Mouse (Mus musculus): Measurements from ENCODE around the gene Hspb2. TPM values are rescaled to one million over a fixed set of nuclear protein-coding genes. Genes with fewer than 3 reads are reported as not detected.

Gene Hspb2
- polyA plus RNA-seq, 1 experiment from 2014 or later: 61.2 TPM

- H3K9me3 ChIP-seq (replicated peaks): no peaks in the 10 kb centered on the region
- no peaks in the 10 kb centered on the region for H3K27me3 ChIP-seq
- H3K9ac ChIP-seq: peak overlapping the region; percentile 53
- H3K36me3 ChIP-seq: no peaks in the 10 kb centered on the region
- ATAC-seq (ENCODE audit: insufficient number of reproducible peaks, low FRiP score, low TSS enrichment, low read depth): peak; percentile 48; the same call in 1 of the 2 replicates
- peak overlapping the region; percentile 82 for H3K4me2 ChIP-seq (replicated peaks)
- peaks cover 53% of the 10 kb centered on the region for H3K4me1 ChIP-seq
- WGBS: 2% methylated on average over 30 of the region's 30 CpGs
- H3K4me3 ChIP-seq (replicated peaks): peak overlapping the region; percentile 64
- H3K27ac ChIP-seq (replicated peaks): peak overlapping the region; percentile 86
Observed at GRCm38 (mm10) chr9:50727171-50727924, 24.8 kb downstream of the Hspb2 start.

- peaks cover 60% of the 10 kb centered on the region for H3K4me1 ChIP-seq
- no peak overlapping the region for H3K9ac ChIP-seq
- WGBS: 21% methylated on average over 8 of the region's 8 CpGs
- peak overlapping the region; percentile 74 for H3K27ac ChIP-seq (replicated peaks)
- peak overlapping the region; percentile 82 for H3K4me2 ChIP-seq (replicated peaks)
- peak overlapping the region; percentile 64 for H3K4me3 ChIP-seq (replicated peaks)
- no peaks in the 10 kb centered on the region for H3K27me3 ChIP-seq
- ATAC-seq (ENCODE audit: insufficient number of reproducible peaks, low FRiP score, low TSS enrichment, low read depth): no peak
- no peaks in the 10 kb centered on the region for H3K9me3 ChIP-seq (replicated peaks)
- H3K36me3 ChIP-seq: no peaks in the 10 kb centered on the region
Observed at GRCm38 (mm10) chr9:50725921-50726590, 26.1 kb downstream of the Hspb2 start.

GRCm38 (mm10) chr9:50724661-50725330, 27.4 kb downstream of the Hspb2 start:
- 28% methylated on average over 3 of the region's 3 CpGs for WGBS
- Histone ChIP-seq H3K36me3 (no peaks in the 10 kb centered on the region), H3K4me1 (peaks cover 62% of the 10 kb centered on the region), H3K4me2 (replicated peaks) (0 out of 2 replicates have a peak overlapping the region, but pooled peaks have one; percentile 17), H3K27ac (replicated peaks) (peak overlapping the region; percentile 48; the same call in 1 of the 2 replicates), H3K9me3 (replicated peaks) (no peaks in the 10 kb centered on the region), H3K27me3 (no peaks in the 10 kb centered on the region), H3K4me3 (replicated peaks) (no peak overlapping the region), H3K9ac (no peak overlapping the region)
- ATAC-seq (ENCODE audit: insufficient number of reproducible peaks, low FRiP score, low TSS enrichment, low read depth): no peak; the same call in 1 of the 2 replicates

- WGBS: 61% methylated on average over 2 of the region's 2 CpGs
- no peaks in the 10 kb centered on the region for H3K9me3 ChIP-seq (replicated peaks)
- H3K4me3 ChIP-seq (replicated peaks): no peak overlapping the region
- no peak overlapping the region for H3K4me2 ChIP-seq (replicated peaks)
- no peak for ATAC-seq (ENCODE audit: insufficient number of reproducible peaks, low FRiP score, low TSS enrichment, low read depth)
- H3K27ac ChIP-seq (replicated peaks): peak overlapping the region; percentile 48; the same call in 1 of the 2 replicates
- no peak overlapping the region for H3K9ac ChIP-seq
- no peaks in the 10 kb centered on the region for H3K27me3 ChIP-seq
- H3K36me3 ChIP-seq: no peaks in the 10 kb centered on the region
- H3K4me1 ChIP-seq: peaks cover 62% of the 10 kb centered on the region
Observed at GRCm38 (mm10) chr9:50724147-50724546, 28.0 kb downstream of the Hspb2 start.

- Histone ChIP-seq H3K9me3 (replicated peaks) (no peaks in the 10 kb centered on the region), H3K4me2 (replicated peaks) (peak overlapping the region; percentile 21; the same call in 1 of the 2 replicates), H3K27me3 (no peaks in the 10 kb centered on the region), H3K4me1 (peaks cover 59% of the 10 kb centered on the region), H3K4me3 (replicated peaks) (no peak overlapping the region), H3K9ac (no peak overlapping the region), H3K36me3 (no peaks in the 10 kb centered on the region), H3K27ac (replicated peaks) (peak overlapping the region; percentile 71)
- ATAC-seq (ENCODE audit: insufficient number of reproducible peaks, low FRiP score, low TSS enrichment, low read depth): no peak
- WGBS: 27% methylated on average over 7 of the region's 7 CpGs
Observed at GRCm38 (mm10) chr9:50723406-50723805, 28.7 kb downstream of the Hspb2 start.

GRCm38 (mm10) chr9:50722451-50722911, 29.7 kb downstream of the Hspb2 start:
- H3K9ac ChIP-seq: no peak overlapping the region
- 47% methylated on average over 8 of the region's 8 CpGs for WGBS
- no peak for ATAC-seq (ENCODE audit: insufficient number of reproducible peaks, low FRiP score, low TSS enrichment, low read depth)
- H3K27ac ChIP-seq (replicated peaks): no peak overlapping the region; the same call in 1 of the 2 replicates
- H3K27me3 ChIP-seq: no peaks in the 10 kb centered on the region
- H3K4me3 ChIP-seq (replicated peaks): no peak overlapping the region
- no peaks in the 10 kb centered on the region for H3K36me3 ChIP-seq
- H3K9me3 ChIP-seq (replicated peaks): no peaks in the 10 kb centered on the region
- no peak overlapping the region for H3K4me2 ChIP-seq (replicated peaks)
- H3K4me1 ChIP-seq: peaks cover 53% of the 10 kb centered on the region

GRCm38 (mm10) chr9:50721061-50721460, 31.1 kb downstream of the Hspb2 start:
- no peak overlapping the region for H3K4me3 ChIP-seq (replicated peaks)
- no peaks in the 10 kb centered on the region for H3K9me3 ChIP-seq (replicated peaks)
- H3K27me3 ChIP-seq: no peaks in the 10 kb centered on the region
- no peak for ATAC-seq (ENCODE audit: insufficient number of reproducible peaks, low FRiP score, low TSS enrichment, low read depth)
- H3K9ac ChIP-seq: no peak overlapping the region
- no peak overlapping the region for H3K27ac ChIP-seq (replicated peaks)
- 0 out of 2 replicates have a peak, but pooled peaks cover 4% of the 10 kb centered on the region for H3K36me3 ChIP-seq
- H3K4me2 ChIP-seq (replicated peaks): no peak overlapping the region
- peaks cover 39% of the 10 kb centered on the region for H3K4me1 ChIP-seq
- WGBS: 21% methylated on average over 12 of the region's 12 CpGs

- H3K9ac ChIP-seq: no peak overlapping the region
- 66% methylated on average over 4 of the region's 4 CpGs for WGBS
- ATAC-seq (ENCODE audit: insufficient number of reproducible peaks, low FRiP score, low TSS enrichment, low read depth): no peak
- H3K4me1 ChIP-seq: peaks cover 21% of the 10 kb centered on the region
- no peak overlapping the region for H3K4me2 ChIP-seq (replicated peaks)
- H3K4me3 ChIP-seq (replicated peaks): no peak overlapping the region
- no peaks in the 10 kb centered on the region for H3K27me3 ChIP-seq
- H3K36me3 ChIP-seq: 0 out of 2 replicates have a peak, but pooled peaks cover 4% of the 10 kb centered on the region
- no peaks in the 10 kb centered on the region for H3K9me3 ChIP-seq (replicated peaks)
- H3K27ac ChIP-seq (replicated peaks): no peak overlapping the region
Observed at GRCm38 (mm10) chr9:50718878-50719277, 33.3 kb downstream of the Hspb2 start.

- H3K27me3 ChIP-seq: no peaks in the 10 kb centered on the region
- no peak overlapping the region for H3K9ac ChIP-seq
- WGBS: 32% methylated on average over 4 of the region's 4 CpGs
- H3K27ac ChIP-seq (replicated peaks): no peak overlapping the region
- no peaks in the 10 kb centered on the region for H3K4me1 ChIP-seq
- 0 out of 2 replicates have a peak, but pooled peaks cover 12% of the 10 kb centered on the region for H3K36me3 ChIP-seq
- no peaks in the 10 kb centered on the region for H3K9me3 ChIP-seq (replicated peaks)
- H3K4me2 ChIP-seq (replicated peaks): no peak overlapping the region
- no peak overlapping the region for H3K4me3 ChIP-seq (replicated peaks)
- no peak for ATAC-seq (ENCODE audit: insufficient number of reproducible peaks, low FRiP score, low TSS enrichment, low read depth)
Observed at GRCm38 (mm10) chr9:50714188-50714587, 38.0 kb downstream of the Hspb2 start.

GRCm38 (mm10) chr9:50711337-50711736, 40.8 kb downstream of the Hspb2 start:
- no peak for ATAC-seq (ENCODE audit: insufficient number of reproducible peaks, low FRiP score, low TSS enrichment, low read depth)
- 77% methylated on average over 4 of the region's 4 CpGs for WGBS
- Histone ChIP-seq H3K4me2 (replicated peaks) (no peak overlapping the region), H3K36me3 (0 out of 2 replicates have a peak, but pooled peaks cover 8% of the 10 kb centered on the region), H3K27me3 (no peaks in the 10 kb centered on the region), H3K4me1 (no peaks in the 10 kb centered on the region), H3K4me3 (replicated peaks) (no peak overlapping the region), H3K27ac (replicated peaks) (no peak overlapping the region), H3K9me3 (replicated peaks) (no peaks in the 10 kb centered on the region), H3K9ac (no peak overlapping the region)

- Histone ChIP-seq H3K36me3 (0 out of 2 replicates have a peak, but pooled peaks cover 8% of the 10 kb centered on the region), H3K4me2 (replicated peaks) (no peak overlapping the region), H3K9ac (no peak overlapping the region), H3K27ac (replicated peaks) (no peak overlapping the region), H3K4me3 (replicated peaks) (no peak overlapping the region), H3K4me1 (no peaks in the 10 kb centered on the region), H3K9me3 (replicated peaks) (no peaks in the 10 kb centered on the region), H3K27me3 (no peaks in the 10 kb centered on the region)
- WGBS: 26% methylated on average over 2 of the region's 2 CpGs
- no peak for ATAC-seq (ENCODE audit: insufficient number of reproducible peaks, low FRiP score, low TSS enrichment, low read depth)
Observed at GRCm38 (mm10) chr9:50709108-50709507, 43.0 kb downstream of the Hspb2 start.

All from embryonic facial prominence, embryonic 15.5 days (tissue).